Mouse (Mus musculus) kidney, embryonic 14.5 days (tissue): Measurements from ENCODE around the gene Grik3. TPM values are rescaled to one million over a fixed set of nuclear protein-coding genes. Genes with fewer than 3 reads are reported as not detected.
"Not testable (repeated sequence)": the region's sequence is repeated elsewhere in the genome, so short reads cannot be mapped to it uniquely, and the experiment has no call there.

Source experiments
- ATAC-seq: fragments of 200-750 bp; cut with Nextera tagmentation; 2 replicates; pipeline ENCODE4 v1.8.0; 2017; ENCODE audit warnings: moderate number of reproducible peaks, mild to moderate bottlenecking, moderate TSS enrichment, moderate library complexity; ENCODE audit not compliant: low FRiP score, low TSS enrichment
- H3K27ac ChIP-seq: fragments of 300-500 bp; sonication (generic); 2 replicates; pipeline ENCODE4 v1.5.1; 2014; ENCODE audit warnings: low read depth, mild to moderate bottlenecking, low read length, moderate library complexity, mixed read lengths
- H3K27me3 ChIP-seq: fragments of 300-500 bp; sonication (generic); 2 replicates; pipeline ENCODE4 v1.6.1; 2014; ENCODE audit warnings: mild to moderate bottlenecking, low read length; ENCODE audit not compliant: control insufficient read depth, insufficient read depth
- H3K36me3 ChIP-seq: fragments of 300-500 bp; sonication (generic); 2 replicates; pipeline ENCODE4 v1.6.1; 2014; ENCODE audit warnings: low read length, mixed read lengths; ENCODE audit not compliant: control insufficient read depth, insufficient read depth
- H3K4me1 ChIP-seq: fragments of 300-500 bp; sonication (generic); 2 replicates; pipeline ENCODE4 v1.6.1; 2014; ENCODE audit warnings: low read length, mixed read lengths; ENCODE audit not compliant: control insufficient read depth, insufficient read depth
- H3K4me2 ChIP-seq: fragments of 300-500 bp; sonication (generic); replicated peaks from 2 replicates; pipeline ENCODE4 v1.6.1; 2014; ENCODE audit warnings: low read depth, mild to moderate bottlenecking, low read length
- H3K4me3 ChIP-seq: fragments of 300-500 bp; sonication (generic); 2 replicates; pipeline ENCODE4 v1.5.1; 2014; ENCODE audit warnings: mild to moderate bottlenecking, low read length
- H3K9ac ChIP-seq: fragments of 300-500 bp; sonication (generic); 2 replicates; pipeline ENCODE4 v1.6.1; 2014; ENCODE audit warnings: low read depth, mild to moderate bottlenecking, low read length, moderate library complexity
- H3K9me3 ChIP-seq: fragments of 300-500 bp; sonication (generic); 2 replicates; pipeline ENCODE4 v1.6.1; 2016; ENCODE audit warnings: low read length; ENCODE audit not compliant: control insufficient read depth
- WGBS: fragments of 180-500 bp; shearing (Covaris S2); extraction: QIAGEN DNeasy Blood & Tissue Kit; methylation state at CpG from one replicate; pipeline ENCODE4 v1.1.7; 2014; 5-methylcytosine and 5-hydroxymethylcytosine counted together
- polyA plus RNA-seq: library from polyadenylated mRNA; unstranded; fragments of >200 nt; fragmentation: Nextera tagmentation; extraction: Ambion mirVana; gene quantifications from 2 replicates; pipeline ENCODE4 v1.2.1, GENCODE M21; 2014

Grik3 gene
- polyA plus RNA-seq, 1 experiment from 2014 or later = 0.14 TPM

DNA sequence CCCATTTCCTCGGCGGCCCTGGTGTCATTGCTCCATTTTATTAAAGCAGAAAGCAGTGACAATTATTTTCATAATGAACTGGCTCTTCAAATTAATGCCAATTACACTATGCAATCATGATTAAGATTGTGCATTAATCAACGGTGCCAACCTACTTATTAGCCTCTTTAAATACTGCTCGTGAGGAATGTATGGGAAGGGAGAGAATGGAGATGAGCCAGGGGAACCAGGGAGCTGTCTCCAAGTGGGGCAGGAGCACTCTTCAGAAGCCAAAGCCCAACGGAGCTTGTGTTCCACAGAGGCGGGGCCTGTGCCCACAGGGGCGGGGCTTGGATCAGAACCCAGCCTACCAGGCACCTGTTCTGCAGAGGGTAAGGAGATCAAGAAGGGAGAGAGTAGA lies 114.0 kb downstream of the Grik3 start:
- H3K27ac ChIP-seq = no peak overlapping the region
- H3K36me3 ChIP-seq = no peaks in the 10 kb centered on the region
- H3K4me2 ChIP-seq = no peak overlapping the region
- H3K4me3 ChIP-seq = no peak overlapping the region
- 57% methylated on average over 7 of the region's 7 CpGs for WGBS
- no peak for ATAC-seq
- no peak overlapping the region for H3K9ac ChIP-seq
- H3K9me3 ChIP-seq = no peaks in the 10 kb centered on the region
- no peaks in the 10 kb centered on the region for H3K4me1 ChIP-seq
- H3K27me3 ChIP-seq = no peaks in the 10 kb centered on the region

DNA sequence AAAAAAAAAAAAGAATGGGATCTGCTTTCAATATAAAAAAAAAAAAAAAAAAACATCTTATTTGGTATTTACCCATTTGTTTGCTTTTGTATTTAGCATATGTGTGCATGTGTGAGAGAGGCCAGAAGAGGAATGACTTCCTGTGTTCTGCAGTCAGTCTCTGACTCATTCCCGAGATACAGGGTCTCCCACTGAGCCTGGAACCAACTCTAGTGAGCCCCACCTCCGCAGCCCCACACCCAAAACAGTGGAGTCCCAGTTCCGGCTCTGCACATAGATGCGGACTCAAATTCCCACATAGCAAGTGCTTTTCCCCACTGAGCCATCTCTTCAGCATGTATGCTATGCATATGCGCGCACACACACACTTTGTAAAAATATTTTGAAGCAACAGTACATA lies 115.6 kb downstream of the Grik3 start:
- Histone ChIP-seq H3K9ac (no peak overlapping the region), H3K9me3 (no peaks in the 10 kb centered on the region), H3K4me2 (no peak overlapping the region), H3K4me3 (no peak overlapping the region), H3K4me1 (no peaks in the 10 kb centered on the region), H3K36me3 (no peaks in the 10 kb centered on the region), H3K27me3 (no peaks in the 10 kb centered on the region), H3K27ac (no peak overlapping the region)
- 87% methylated on average over 6 of the region's 6 CpGs for WGBS
- ATAC-seq = no peak

DNA sequence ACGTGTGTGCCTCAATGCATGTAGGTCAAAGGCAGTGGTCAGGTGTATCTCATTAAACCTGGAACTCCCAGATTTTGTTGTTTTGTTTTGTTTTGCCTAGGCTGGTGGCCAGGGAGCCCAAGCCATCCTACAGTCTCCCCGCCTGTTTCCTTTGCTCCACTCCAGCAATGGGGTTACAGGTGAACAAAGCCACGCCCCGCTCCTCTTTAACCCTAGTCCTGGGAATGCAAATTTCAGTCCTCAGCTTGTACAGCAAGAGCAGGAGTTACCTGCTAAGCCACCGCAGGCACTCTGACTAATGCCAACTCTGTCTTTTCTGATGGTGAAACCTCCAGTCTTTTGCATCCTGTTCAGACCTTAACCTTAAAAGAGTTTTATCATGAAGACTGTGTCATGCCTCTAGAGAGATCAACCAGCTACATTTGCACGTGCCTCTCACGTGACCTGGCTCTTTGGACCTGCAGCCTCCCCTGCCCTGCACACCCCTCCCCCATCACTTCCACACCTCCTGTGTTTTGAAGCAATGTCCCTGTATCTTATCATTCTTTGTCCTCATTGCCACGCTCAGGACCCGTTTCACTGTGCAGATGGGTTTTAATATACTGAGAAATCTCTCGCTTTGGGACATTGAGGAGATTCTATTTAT lies 117.0 kb downstream of the Grik3 start:
- H3K36me3 ChIP-seq = no peaks in the 10 kb centered on the region
- no peak overlapping the region for H3K4me3 ChIP-seq
- H3K9me3 ChIP-seq = no peaks in the 10 kb centered on the region
- no peak overlapping the region for H3K9ac ChIP-seq
- H3K27me3 ChIP-seq = no peaks in the 10 kb centered on the region
- ATAC-seq = no peak
- no peak overlapping the region for H3K27ac ChIP-seq
- no peaks in the 10 kb centered on the region for H3K4me1 ChIP-seq
- H3K4me2 ChIP-seq = no peak overlapping the region
- WGBS = 54% methylated on average over 10 of the region's 10 CpGs

DNA sequence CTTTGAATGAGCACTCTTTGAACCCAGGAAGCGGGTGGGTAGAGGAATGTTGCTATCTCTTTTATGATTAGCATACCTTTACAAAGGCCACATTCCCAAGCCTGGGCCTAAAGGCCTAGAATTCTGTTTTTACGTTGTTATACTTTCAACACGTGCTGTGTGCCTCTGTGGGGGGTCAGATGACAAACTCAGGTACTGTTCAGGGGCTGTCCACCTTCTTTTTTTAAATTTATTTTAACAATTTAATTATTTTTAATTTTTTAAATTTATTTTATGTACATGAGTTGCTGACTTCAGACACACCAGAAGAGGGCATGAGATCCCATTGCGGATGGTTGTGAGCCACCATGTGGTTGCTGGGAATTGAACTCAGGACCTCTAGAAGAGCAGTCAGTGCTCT lies 118.4 kb downstream of the Grik3 start:
- H3K27me3 ChIP-seq, H3K4me2 ChIP-seq, H3K4me1 ChIP-seq, ATAC-seq, H3K9ac ChIP-seq, H3K4me3 ChIP-seq, H3K36me3 ChIP-seq, H3K9me3 ChIP-seq, H3K27ac ChIP-seq: not testable (repeated sequence)
- 58% methylated on average over 3 of the region's 4 CpGs for WGBS

DNA sequence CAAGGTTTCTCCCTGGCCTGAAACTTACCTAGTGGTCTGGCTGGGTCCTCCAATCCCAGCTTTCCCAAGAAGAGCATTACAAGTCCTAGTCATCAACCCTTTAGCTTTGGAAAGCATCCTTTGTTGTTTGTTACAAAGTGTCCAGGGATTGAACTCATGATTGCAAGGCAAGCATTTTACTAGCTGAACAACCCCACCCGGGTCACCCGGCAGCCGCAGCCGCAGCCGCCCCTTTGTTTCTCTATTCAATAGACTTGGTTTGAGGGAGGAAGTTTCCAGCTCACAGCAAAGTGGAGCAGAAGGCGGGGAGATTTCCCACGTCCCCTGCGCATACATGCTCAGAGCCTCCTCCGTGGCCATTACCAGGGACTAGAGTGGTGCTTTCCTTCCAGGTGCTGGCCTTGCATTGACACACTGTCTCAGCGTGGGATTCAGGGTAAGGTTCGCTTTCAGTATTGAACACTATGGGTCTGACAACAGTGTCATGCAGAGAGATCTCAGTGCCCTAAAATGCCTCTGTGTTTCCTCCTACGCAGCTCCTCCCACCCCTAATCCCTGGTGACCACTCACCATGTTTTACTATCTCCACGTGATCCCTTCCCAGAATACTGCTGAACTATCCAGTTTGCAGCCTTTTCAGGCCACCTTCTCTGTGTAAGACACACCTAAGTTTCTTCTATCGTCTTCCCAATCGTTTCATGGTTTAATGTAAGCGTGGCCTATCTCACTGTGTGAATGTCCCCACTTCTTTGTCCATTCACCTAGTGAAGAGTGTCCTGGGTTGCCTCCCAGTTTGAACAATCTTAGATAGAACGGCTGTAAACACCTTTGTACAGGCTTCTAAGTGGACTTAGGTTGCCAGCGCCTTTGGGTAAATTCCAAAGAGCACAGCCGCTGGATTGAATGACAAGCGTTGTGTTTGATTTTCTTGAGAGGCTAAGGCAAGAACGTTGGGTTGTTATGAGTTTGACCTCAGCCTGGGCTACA lies 119.1 kb downstream of the Grik3 start:
- 75% methylated on average over 21 of the region's 21 CpGs for WGBS
- Histone ChIP-seq H3K36me3 (no peaks in the 10 kb centered on the region), H3K4me3 (no peak overlapping the region), H3K27me3 (no peaks in the 10 kb centered on the region), H3K27ac (no peak overlapping the region), H3K9me3 (no peaks in the 10 kb centered on the region; the same call in 1 of the 2 replicates), H3K9ac (no peak overlapping the region), H3K4me2 (no peak overlapping the region), H3K4me1 (no peaks in the 10 kb centered on the region)
- no peak for ATAC-seq

DNA sequence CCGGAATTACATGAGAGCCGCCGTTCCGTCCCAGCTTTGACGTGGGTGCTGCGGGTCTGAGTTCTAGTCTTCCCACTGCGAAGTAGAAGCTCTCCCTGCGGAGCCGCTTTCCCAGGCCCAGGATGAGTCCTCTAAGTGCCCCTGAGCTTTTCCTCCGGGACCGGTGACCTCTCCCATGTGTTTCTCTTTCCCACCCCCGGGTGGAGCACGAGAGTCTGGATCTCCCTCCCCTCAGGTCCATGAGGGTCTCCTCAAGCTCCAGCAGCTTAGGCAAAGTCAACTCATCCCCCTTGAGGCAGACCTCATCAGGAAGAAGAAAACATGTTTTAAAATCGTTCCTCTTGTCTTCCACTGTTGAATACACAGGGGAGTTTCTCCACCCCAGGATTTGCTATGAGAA lies 127.4 kb downstream of the Grik3 start:
- Histone ChIP-seq H3K4me1 (no peaks in the 10 kb centered on the region), H3K27me3 (no peaks in the 10 kb centered on the region), H3K27ac (no peak overlapping the region), H3K4me2 (no peak overlapping the region), H3K9me3 (no peaks in the 10 kb centered on the region; the same call in 1 of the 2 replicates), H3K9ac (no peak overlapping the region), H3K36me3 (no peaks in the 10 kb centered on the region), H3K4me3 (no peak overlapping the region)
- 79% methylated on average over 14 of the region's 14 CpGs for WGBS
- ATAC-seq = no peak

DNA sequence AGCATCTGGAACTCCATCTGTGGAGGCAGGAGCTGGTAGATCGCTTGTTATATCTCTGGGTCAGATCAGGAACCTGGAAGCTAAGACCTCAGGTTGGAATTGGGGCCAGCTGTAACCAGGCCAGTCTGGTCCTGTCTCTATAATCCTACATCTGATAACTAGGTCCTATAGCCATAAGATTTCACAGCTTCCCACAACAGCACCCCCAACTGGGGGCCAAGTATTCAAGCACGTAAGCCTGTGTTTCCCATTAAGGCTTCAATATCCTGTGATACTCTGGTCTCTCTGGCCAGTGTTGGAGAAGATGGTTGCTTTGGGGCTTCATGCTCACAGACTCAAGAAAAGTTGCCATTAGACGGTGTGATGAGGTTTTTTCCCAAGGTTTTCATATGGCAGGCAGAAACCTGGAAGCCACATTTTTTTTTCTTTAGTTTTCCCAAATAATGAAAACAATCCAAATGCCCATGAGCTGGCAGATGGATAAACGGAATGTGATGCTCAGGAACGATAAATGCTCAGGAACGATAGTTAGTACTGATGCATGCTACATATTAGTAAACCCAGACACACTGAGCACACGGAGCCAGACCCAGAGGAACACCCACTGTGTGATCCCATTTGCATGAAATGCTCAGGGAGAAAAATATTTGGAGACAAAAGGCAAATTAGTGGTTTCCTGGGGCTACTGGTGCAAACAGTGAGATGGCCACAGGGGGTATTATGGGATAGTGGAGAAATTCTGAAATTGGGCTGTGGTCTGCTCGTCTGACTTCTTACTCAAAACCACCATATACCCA lies 128.2 kb downstream of the Grik3 start:
- Histone ChIP-seq H3K4me2 (no peak overlapping the region), H3K4me3 (no peak overlapping the region), H3K9ac (no peak overlapping the region), H3K4me1 (no peaks in the 10 kb centered on the region), H3K9me3 (no peaks in the 10 kb centered on the region), H3K27me3 (no peaks in the 10 kb centered on the region), H3K36me3 (no peaks in the 10 kb centered on the region), H3K27ac (no peak overlapping the region)
- WGBS = 88% methylated on average over 8 of the region's 8 CpGs
- no peak for ATAC-seq

DNA sequence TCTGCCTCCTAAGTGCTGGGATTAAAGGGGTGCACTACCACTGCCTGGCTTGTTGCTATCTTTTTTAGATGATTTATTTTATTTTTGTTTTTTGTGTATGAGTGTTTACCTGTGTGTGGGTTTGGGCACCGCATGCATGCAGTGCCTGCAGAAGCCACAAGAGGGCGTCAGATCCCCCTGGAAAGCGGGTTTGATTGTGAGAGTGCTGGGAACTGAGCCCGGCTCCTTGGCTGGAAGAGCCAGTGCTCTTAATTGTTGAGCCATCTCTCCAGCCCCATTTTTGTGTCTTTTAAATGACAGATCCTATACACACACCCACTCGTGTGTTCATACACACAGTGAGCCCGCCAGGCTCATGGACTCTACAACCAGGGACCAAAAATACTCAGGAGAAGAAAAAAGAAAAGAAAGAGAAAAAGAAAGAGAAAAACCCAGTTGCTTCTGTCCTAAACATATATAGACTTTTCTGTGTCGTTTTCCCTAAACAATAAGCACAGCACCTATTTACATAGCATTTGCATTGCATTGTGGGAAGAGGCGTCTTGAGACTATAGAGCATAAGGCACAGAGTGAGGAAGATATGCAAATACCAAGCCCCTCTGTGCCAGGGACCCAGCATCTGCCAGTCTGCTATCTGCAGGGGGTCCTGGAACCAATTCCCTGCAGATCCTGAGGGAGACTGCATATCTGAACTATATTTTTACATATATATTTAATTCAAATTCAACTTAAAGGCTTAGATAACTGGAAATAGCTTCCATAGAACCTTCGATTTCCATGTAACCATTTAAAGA lies 134.6 kb downstream of the Grik3 start:
- H3K4me3 ChIP-seq = no peak overlapping the region
- ATAC-seq = no peak

More for the DNA sequence above, 134.6 kb downstream of the Grik3 start:
- Histone ChIP-seq H3K4me2 (no peak overlapping the region), H3K36me3 (no peaks in the 10 kb centered on the region), H3K27ac (no peak overlapping the region), H3K9me3 (no peaks in the 10 kb centered on the region), H3K4me1 (no peaks in the 10 kb centered on the region), H3K27me3 (no peaks in the 10 kb centered on the region), H3K9ac (no peak overlapping the region)
- WGBS = 93% methylated on average over 9 of the region's 9 CpGs
